Mouse (Mus musculus): Measurements from ENCODE around the gene Eomes. TPM values are rescaled to one million over a fixed set of nuclear protein-coding genes. Genes with fewer than 3 reads are reported as not detected.

Gene Eomes
- not detected in 2 replicates for total RNA-seq (2012; rRNA removed)
- total RNA-seq (2014; rRNA removed), result not detected in 2 replicates
- 0.07 TPM in 1 of 2 replicates, not detected in the other for polyA plus RNA-seq (2012; ENCODE audit: insufficient read length, low read depth)

- Histone ChIP-seq H3K9me3 (replicated peaks; ENCODE audit: low read length) (peaks cover 13% of the 10 kb centered on the region), H3K4me2 (ENCODE audit: insufficient read depth, low read depth, poor library complexity, severe bottlenecking) (no peak within 1 kb of the TSS), H3K9ac (ENCODE audit: insufficient read depth, low read depth) (no peak within 1 kb of the TSS), H3K4me3 (replicated peaks in 1 of 3; ENCODE audit: low read depth in 2 of 3, low read length in 2 of 3, poor library complexity in 1 of 3) (no peak within 1 kb of the TSS), H3K4me1 (ENCODE audit: control insufficient read depth in 1 of 2, insufficient read depth in 2 of 2) (peaks cover 0 to 2% of the 10 kb centered on the region in 2 experiments; a peak in 2 of 4 replicates), H3K36me3 (replicated peaks in 1 of 2; ENCODE audit: control insufficient read depth in 1 of 2, insufficient read depth in 1 of 2, low read length in 1 of 2) (no peaks in the 10 kb centered on the region), H3K27ac (ENCODE audit: insufficient read depth, low read depth) (no peak within 1 kb of the TSS), H3K27me3 (replicated peaks) (no peaks in the 10 kb centered on the region), H3K79me2 (replicated peaks; ENCODE audit: control insufficient read depth, extremely low read depth, insufficient read depth, poor library complexity, severe bottlenecking) (no peaks in the 10 kb centered on the region)
- no peak for TF ChIP-seq HCFC1 (IDR thresholded peaks at IDR 0.05; ENCODE audit: low read depth, low read length)
- TF ChIP-seq USF1 (IDR thresholded peaks at IDR 0.05; ENCODE audit: low read depth, low read length), result no peak
- in situ Hi-C loops (cut with MboI; ENCODE audit: low pct_ligation_motif_present, low pct_unique_long_range_greater_than_20kb, low sequenced_read_pairs) (loop anchor here (25.0 kb wide), 1 partner anchor 416 kb away; no protein-coding TSS in a partner anchor), dilution Hi-C loops (cut with MboI; ENCODE audit: extremely low pct_ligation_motif_present, extremely low pct_unique_long_range_greater_than_20kb, low sequenced_read_pairs) (no loop called here)
- no peak for DNase-seq (ENCODE audit: extremely low read depth)
Measured at GRCm38 (mm10) chr9:118477961-118478360, at the start of gene Eomes. TSS of gene Eomes (plus strand) at chr9:118478212.

GRCm38 (mm10) chr9:118444809-118445208, 33.2 kb upstream of the Eomes start:
- no peak overlapping the region for H3K9ac ChIP-seq (ENCODE audit: insufficient read depth, low read depth)
- TF ChIP-seq JUN (IDR thresholded peaks at IDR 0.05; ENCODE audit: insufficient read depth, low read depth, low read length) (no peak), CHD2 (IDR thresholded peaks at IDR 0.05; ENCODE audit: low read length) (no peak), ZMIZ1 (IDR thresholded peaks at IDR 0.05; ENCODE audit: low read depth, low read length) (no peak), ETS1 (conservative IDR thresholded peaks at IDR 0.05; ENCODE audit: low read depth, low read length) (no peak), E2F4 (IDR thresholded peaks at IDR 0.05; ENCODE audit: insufficient replicate concordance, low read depth, low read length) (no peak), ZNF384 (IDR thresholded peaks at IDR 0.05; ENCODE audit: low read depth, low read length) (no peak), PAX5 (IDR thresholded peaks at IDR 0.05; ENCODE audit: low read length) (no peak), TBP (conservative IDR thresholded peaks at IDR 0.05; ENCODE audit: low read depth, low read length) (no peak), ZC3H11A (IDR thresholded peaks at IDR 0.05; ENCODE audit: low read depth, low read length) (no peak), UBTF (IDR thresholded peaks at IDR 0.05; ENCODE audit: low read depth, low read length) (no peak), ELF1 (IDR thresholded peaks at IDR 0.05; ENCODE audit: low read depth, low read length) (no peak), MAX (IDR thresholded peaks at IDR 0.05; ENCODE audit: low read length) (no peak)
- dilution Hi-C loops (cut with MboI; ENCODE audit: extremely low pct_ligation_motif_present, extremely low pct_unique_long_range_greater_than_20kb, low sequenced_read_pairs), result no loop called here
- in situ Hi-C loops (cut with MboI; ENCODE audit: low pct_ligation_motif_present, low pct_unique_long_range_greater_than_20kb, low sequenced_read_pairs), result no loop called here
- H3K79me2 ChIP-seq (replicated peaks; ENCODE audit: control insufficient read depth, extremely low read depth, insufficient read depth, poor library complexity, severe bottlenecking), result no peaks in the 10 kb centered on the region
- no peaks in the 10 kb centered on the region for H3K27me3 ChIP-seq (replicated peaks)
- no peaks in the 10 kb centered on the region for H3K36me3 ChIP-seq (replicated peaks in 1 of 2; ENCODE audit: control insufficient read depth in 1 of 2, insufficient read depth in 1 of 2, low read length in 1 of 2)
- no peak for DNase-seq (ENCODE audit: extremely low read depth)
- H3K9me3 ChIP-seq (replicated peaks; ENCODE audit: low read length), result no peaks in the 10 kb centered on the region
- H3K4me1 ChIP-seq (ENCODE audit: control insufficient read depth in 1 of 2, insufficient read depth in 2 of 2), result no peaks in the 10 kb centered on the region
- no peak overlapping the region for H3K27ac ChIP-seq (ENCODE audit: insufficient read depth, low read depth)
- H3K4me3 ChIP-seq (replicated peaks in 1 of 3; ENCODE audit: low read depth in 2 of 3, low read length in 2 of 3, poor library complexity in 1 of 3), result no peak overlapping the region
- H3K4me2 ChIP-seq (ENCODE audit: insufficient read depth, low read depth, poor library complexity, severe bottlenecking), result no peak overlapping the region

GRCm38 (mm10) chr9:118449336-118449735, 28.7 kb upstream of the Eomes start:
- Histone ChIP-seq H3K4me2 (ENCODE audit: insufficient read depth, low read depth, poor library complexity, severe bottlenecking) (no peak overlapping the region), H3K36me3 (replicated peaks in 1 of 2; ENCODE audit: control insufficient read depth in 1 of 2, insufficient read depth in 1 of 2, low read length in 1 of 2) (no peaks in the 10 kb centered on the region), H3K79me2 (replicated peaks; ENCODE audit: control insufficient read depth, extremely low read depth, insufficient read depth, poor library complexity, severe bottlenecking) (no peaks in the 10 kb centered on the region), H3K9me3 (replicated peaks; ENCODE audit: low read length) (no peaks in the 10 kb centered on the region), H3K9ac (ENCODE audit: insufficient read depth, low read depth) (no peak overlapping the region), H3K4me3 (replicated peaks in 1 of 3; ENCODE audit: low read depth in 2 of 3, low read length in 2 of 3, poor library complexity in 1 of 3) (no peak overlapping the region), H3K4me1 (ENCODE audit: control insufficient read depth in 1 of 2, insufficient read depth in 2 of 2) (no peaks in the 10 kb centered on the region), H3K27ac (ENCODE audit: insufficient read depth, low read depth) (no peak overlapping the region), H3K27me3 (replicated peaks) (no peaks in the 10 kb centered on the region)
- DNase-seq (ENCODE audit: extremely low read depth), result no peak
- in situ Hi-C loops (cut with MboI; ENCODE audit: low pct_ligation_motif_present, low pct_unique_long_range_greater_than_20kb, low sequenced_read_pairs) (no loop called here), dilution Hi-C loops (cut with MboI; ENCODE audit: extremely low pct_ligation_motif_present, extremely low pct_unique_long_range_greater_than_20kb, low sequenced_read_pairs) (no loop called here)
- TF ChIP-seq MAX (IDR thresholded peaks at IDR 0.05; ENCODE audit: low read length), result no peak
- no peak for TF ChIP-seq GABPA (IDR thresholded peaks at IDR 0.05; ENCODE audit: insufficient replicate concordance, low read depth, low read length)
- TF ChIP-seq RAD21 (IDR thresholded peaks at IDR 0.05; ENCODE audit: low read depth, low read length), result no peak
- TF ChIP-seq CTCF (conservative IDR thresholded peaks at IDR 0.05 in 1 of 2, IDR thresholded peaks at IDR 0.05 in 1 of 2; ENCODE audit: low read depth in 2 of 2, low read length in 2 of 2), result no peak
- TF ChIP-seq CHD2 (IDR thresholded peaks at IDR 0.05; ENCODE audit: low read length), result no peak
- no peak for TF ChIP-seq MAZ (IDR thresholded peaks at IDR 0.05; ENCODE audit: low read depth, low read length)
- TF ChIP-seq RCOR1 (conservative IDR thresholded peaks at IDR 0.05; ENCODE audit: low read depth, low read length), result no peak
- TF ChIP-seq ZNF384 (IDR thresholded peaks at IDR 0.05; ENCODE audit: low read depth, low read length), result no peak
- TF ChIP-seq ZKSCAN1 (IDR thresholded peaks at IDR 0.05; ENCODE audit: borderline replicate concordance, low read depth, low read length), result no peak
- TF ChIP-seq ZMIZ1 (IDR thresholded peaks at IDR 0.05; ENCODE audit: low read depth, low read length), result no peak
- no peak for TF ChIP-seq NRF1 (IDR thresholded peaks at IDR 0.05; ENCODE audit: low read depth, low read length)
- no peak for TF ChIP-seq TCF12 (IDR thresholded peaks at IDR 0.05; ENCODE audit: low read depth, low read length)

Measured in CH12.LX (cell line).